Mouse (Mus musculus): ENCODE results near the gene Frmd6.

The Frmd6 gene

DNA sequence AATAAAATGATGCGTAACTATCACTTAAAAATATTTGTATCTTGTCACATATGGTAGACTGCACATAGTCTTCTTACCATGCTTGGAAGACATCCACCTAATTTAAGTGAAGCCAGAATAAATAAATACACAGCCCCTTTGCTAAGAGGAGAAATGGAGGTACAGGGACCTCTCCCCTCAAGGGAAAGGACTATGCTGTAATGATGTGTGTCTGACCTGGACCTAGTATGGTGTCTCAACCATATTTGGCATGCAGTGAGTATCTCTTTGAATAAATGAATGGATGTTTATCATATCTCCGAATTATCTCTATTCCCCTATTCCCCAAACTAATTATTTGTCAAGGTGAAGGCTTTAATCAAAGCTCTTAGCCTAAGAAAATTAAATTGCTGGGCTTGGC is 15.4 kb upstream of the Frmd6 start:
- no peak for DNase-seq

DNA sequence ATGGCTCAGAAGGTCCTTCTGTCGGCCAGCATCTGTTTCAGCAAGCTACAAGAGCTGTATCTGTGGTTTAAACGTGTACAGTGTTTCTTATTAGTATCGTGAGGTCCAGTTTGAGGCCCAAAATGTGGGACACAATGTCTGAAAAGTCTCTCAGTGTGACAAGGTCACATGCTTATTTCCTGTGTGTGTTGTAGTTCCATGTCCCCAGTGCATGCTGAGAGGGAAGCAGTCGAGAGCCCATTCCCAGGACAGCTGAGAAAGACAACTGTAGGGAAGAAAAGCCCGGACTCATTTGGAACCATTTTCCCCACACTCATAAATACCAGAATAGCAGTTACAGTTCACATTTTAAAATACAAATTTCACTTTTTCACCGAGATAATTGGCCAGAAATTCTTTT is 13.5 kb upstream of the Frmd6 start:
- no peak for DNase-seq

- DNase-seq: peak; percentile 72 to 78
These were observed 13.1 kb upstream of the Frmd6 start for GRCm38 (mm10) chr12:70812176-70812575.

- DNase-seq: no peak
These were observed 12.4 kb upstream of the Frmd6 start for GRCm38 (mm10) chr12:70812822-70813465.

- DNase-seq: no peak
These were observed 8.6 kb upstream of the Frmd6 start for GRCm38 (mm10) chr12:70816731-70817130.

GRCm38 (mm10) chr12:70824017-70824416 is 1.3 kb upstream of the Frmd6 start:
- DNase-seq: no peak

DNA sequence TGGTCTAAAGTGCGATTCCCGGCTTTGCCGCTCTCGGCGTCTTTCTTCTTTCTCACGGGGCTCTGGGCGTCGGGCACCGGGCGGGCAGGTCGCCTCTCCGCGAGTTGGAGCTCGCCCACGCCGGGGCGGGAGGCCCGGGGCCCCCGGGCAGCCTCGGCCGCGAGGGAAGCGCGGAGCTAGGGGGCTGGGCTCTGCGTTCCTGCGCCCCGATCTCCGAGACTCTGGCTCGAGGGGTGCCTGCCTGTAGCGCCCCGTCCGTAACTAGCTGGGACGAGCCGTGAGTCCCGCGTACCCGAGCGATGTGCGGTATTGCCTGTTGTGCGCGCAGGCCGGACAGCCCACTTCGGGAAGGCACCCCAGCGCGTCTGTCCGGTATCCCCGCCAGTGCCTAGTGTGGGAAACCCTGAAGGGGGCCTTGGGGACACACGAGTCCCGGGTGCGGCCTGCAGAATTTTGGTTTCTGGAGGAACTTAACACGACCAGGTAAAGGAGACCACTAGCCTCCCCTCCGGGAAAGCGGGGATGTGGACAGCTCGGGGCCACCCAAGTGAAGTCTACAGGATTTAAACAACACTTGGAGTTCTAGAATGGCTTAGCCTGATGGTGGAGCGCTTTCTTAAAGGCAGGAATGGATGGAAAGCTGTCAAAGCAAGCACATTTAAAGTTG is 470 bp downstream of the Frmd6 start:
- peak in 1 of 2 experiments; percentile 69 for DNase-seq

- DNase-seq: peak; percentile 51 to 67
These were observed 1.2 kb downstream of the Frmd6 start for GRCm38 (mm10) chr12:70826318-70827072.

- DNase-seq: peak; percentile 38 to 39
These were observed 2.0 kb downstream of the Frmd6 start for GRCm38 (mm10) chr12:70827187-70827900.

DNA sequence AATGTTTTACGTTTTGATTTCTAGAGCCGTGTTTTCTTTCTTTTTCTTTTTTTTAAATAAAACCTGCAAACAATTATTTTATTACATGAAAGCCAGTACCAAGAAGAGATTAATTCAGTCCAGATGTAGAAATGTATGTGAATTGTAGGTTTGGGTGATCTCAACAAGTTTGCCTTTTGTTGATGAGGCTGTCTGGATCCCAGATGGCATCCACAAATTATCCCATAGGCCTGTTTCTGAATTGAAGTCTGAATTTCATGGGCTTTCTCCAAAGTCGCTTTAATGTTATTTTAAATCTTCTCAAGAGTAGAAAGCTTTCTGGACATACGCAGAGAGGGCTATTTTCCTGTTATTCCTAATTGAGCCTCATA is 2.6 kb downstream of the Frmd6 start:
- DNase-seq: no peak

DNA sequence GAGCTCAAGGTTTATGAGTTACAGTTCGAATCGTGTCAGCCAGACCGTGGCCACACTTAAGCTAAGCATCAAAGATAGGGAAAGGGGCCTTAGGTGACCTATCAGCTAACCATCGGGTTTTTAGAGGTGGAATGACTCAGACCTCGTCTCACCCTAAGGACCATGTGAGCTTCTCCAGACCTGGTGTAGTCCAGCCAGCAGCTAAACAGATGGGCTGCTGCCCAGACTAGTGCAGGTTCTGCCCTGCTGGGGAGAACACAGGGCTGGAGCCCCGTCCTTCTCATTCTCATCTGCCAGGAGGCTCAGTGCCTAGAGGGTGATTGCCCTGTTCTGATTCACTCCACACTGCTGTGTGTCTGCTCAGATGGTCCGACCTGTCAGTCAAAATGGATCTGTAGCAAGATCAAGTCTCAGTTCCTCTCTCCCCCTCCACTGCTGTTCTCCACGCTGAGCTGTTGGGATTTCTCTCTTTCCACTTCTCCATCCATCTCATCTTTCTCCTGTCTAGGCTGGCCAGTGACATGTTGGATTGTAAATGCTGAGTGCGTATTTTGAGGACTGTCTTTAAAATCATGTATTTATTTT is 5.8 kb downstream of the Frmd6 start:
- DNase-seq: peak; percentile 38 to 42

DNA sequence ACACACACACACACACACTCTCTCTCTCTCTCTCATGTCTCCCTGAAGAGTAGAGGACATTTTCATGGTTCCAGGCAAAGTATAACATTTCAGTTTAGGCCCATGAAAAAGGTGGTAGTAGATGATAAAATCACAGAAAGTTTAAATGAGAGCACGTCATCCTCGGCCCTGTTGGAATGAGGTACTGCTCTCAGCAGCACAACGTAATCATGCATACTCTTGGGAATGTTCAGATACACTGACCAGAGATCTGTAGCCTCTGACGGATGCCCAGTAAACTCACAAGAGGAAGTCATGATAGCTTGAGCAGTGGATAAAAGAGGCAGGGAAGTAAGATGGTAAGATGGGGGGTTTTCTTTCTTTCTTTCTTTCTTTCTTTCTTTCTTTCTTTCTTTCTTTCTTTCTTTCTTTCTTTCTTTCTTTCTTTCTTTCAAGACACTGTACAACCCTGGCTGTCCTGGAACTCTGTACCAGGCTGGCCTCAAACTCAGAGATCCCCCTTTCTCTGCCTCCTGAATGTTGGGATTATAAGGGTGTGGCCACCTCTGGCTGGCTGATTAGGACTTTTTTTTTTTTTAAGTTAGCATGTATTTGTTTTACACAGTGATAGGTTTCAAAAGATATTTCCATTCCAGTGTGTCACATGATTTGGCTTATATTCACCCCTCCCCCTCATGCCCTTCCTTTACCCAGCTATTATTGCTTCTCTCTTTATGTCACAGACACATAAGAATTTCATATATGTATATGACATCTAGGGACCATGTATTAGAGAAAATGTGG is 7.1 kb downstream of the Frmd6 start:
- no peak for DNase-seq

GRCm38 (mm10) chr12:70833050-70833449 is 7.7 kb downstream of the Frmd6 start:
- DNase-seq: no peak

GRCm38 (mm10) chr12:70834043-70834442 is 8.7 kb downstream of the Frmd6 start:
- DNase-seq: no peak

DNA sequence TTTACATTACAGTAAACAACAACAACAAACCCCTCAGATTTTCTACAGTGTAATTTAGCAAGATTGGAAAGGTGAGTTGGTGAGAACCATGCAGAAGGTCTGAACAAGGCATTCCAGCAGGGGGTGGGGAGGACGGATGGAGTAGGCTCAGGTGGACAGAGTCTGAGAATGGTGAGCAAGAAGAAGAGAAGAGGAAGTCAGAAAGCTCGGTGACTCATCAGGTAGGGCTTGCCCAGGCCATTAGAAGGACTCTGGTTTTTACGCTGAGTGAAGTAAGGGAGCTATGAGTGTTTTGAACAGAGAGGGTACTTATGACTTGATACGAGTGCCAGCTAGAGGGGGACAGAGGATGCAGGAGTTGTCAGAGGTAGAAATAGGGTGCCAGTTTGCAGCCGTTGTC is 9.7 kb downstream of the Frmd6 start:
- no peak for DNase-seq

DNA sequence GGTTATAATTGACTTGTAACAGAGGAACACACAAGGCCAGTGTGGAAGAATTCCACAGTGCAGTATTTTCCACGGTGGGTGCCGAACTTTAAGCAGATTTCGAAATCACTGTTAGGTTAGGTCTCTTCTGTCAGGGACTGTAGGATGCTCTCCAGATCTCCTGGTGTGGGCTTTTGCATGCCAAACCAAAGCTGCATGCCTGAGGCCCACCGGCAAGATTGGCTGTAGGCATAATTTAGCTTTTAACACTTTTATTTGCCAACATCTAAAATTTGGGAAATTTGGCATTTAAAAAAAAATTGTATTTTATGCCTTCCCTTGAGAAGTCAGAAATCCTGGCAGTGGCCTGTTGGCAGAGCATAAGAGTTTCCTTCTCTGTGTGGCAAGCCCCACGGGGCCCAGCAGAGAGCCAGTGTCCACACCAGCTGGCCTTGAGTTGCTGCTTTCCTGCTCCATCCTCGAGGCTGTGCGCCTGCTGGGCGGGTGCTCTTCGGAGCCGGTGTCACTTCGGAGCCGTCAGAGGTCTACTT is 12.5 kb downstream of the Frmd6 start:
- DNase-seq: peak; percentile 39 to 55

GRCm38 (mm10) chr12:70845371-70845770 is 20.1 kb downstream of the Frmd6 start:
- no peak for DNase-seq

GRCm38 (mm10) chr12:70849024-70849423 is 23.7 kb downstream of the Frmd6 start:
- DNase-seq: no peak

- no peak for DNase-seq
These were observed 24.4 kb downstream of the Frmd6 start for GRCm38 (mm10) chr12:70849517-70850291.

DNA sequence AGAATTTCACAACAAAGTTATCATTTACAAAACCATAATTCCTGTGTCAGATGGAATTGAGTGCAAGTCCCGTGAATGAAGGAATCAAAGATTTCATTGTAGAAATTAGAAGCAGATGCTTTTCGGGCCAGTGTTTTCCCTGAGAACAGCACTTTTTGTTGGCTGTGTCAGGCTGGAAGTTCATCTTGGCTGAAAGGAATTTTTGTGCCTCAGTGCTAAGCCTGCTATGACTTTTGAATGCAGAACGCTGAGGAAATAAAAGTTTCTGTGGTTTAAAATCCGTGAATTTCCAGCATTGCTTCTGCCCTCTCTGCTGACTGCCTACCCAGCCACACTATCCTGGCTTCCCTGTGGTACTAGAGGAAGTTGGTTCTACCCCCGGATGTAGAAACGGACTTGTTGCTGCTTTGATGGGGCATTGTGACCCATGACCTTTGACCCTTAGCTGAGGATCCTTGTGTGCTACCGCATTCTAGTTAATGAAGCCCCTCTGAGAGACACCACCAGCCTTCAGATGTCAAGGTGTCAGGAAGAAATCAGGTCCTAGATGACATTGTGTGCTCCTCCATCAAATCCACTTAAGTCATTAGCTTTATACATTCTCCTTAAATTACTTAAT is 26.1 kb downstream of the Frmd6 start:
- no peak for DNase-seq

DNA sequence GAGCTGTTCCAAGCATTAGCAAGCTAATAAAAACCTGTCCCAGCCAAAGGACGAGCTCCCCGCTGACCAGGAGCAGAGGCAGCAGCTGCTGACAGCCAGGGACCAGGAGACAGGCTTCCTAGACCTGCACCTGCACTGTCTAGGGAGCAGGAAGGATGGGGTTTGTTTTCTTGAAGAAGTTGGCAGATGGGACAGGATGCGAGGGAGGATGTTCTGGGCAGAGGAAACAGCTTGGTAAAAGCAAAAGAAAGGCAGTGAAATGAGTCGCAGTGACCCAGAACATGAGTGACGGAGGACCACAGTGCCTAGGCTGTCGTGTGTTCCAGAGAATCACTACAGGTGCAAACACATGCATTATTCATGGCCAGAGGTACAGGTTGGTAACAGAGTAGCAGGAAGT is 27.7 kb downstream of the Frmd6 start:
- DNase-seq: no peak
